Mouse (Mus musculus) liver, embryonic 16.5 days (tissue): Measurements from ENCODE around the gene Snx9. TPM values are rescaled to one million over a fixed set of nuclear protein-coding genes. Genes with fewer than 3 reads are reported as not detected.

ENCODE experiments used
- ATAC-seq: fragments of 200-750 bp; cut with Nextera tagmentation; 2 replicates; pipeline ENCODE4 v1.8.0; 2017; ENCODE audit warnings: low read depth, mild to moderate bottlenecking, moderate number of reproducible peaks, moderate library complexity
- H3K27ac ChIP-seq: fragments of 300-500 bp; sonication (generic); 2 replicates; pipeline ENCODE4 v1.5.1; 2014; ENCODE audit warnings: mild to moderate bottlenecking, low read length
- H3K27me3 ChIP-seq: fragments of 300-500 bp; sonication (generic); 2 replicates; pipeline ENCODE4 v1.6.1; 2014; ENCODE audit warnings: low read depth, low read length, mixed read lengths; ENCODE audit not compliant: control insufficient read depth, insufficient read depth
- H3K36me3 ChIP-seq: fragments of 300-500 bp; sonication (generic); 2 replicates; pipeline ENCODE4 v1.6.1; 2014; ENCODE audit warnings: mild to moderate bottlenecking; ENCODE audit not compliant: control insufficient read depth, insufficient read depth
- H3K4me1 ChIP-seq: fragments of 300-500 bp; sonication (generic); 2 replicates; pipeline ENCODE4 v1.6.1; 2014; ENCODE audit warnings: low read depth, low read length, mixed read lengths; ENCODE audit not compliant: control insufficient read depth
- H3K4me2 ChIP-seq: fragments of 300-500 bp; sonication (generic); 2 replicates; pipeline ENCODE4 v1.6.1; 2014; ENCODE audit warnings: low read depth, low read length, mixed read lengths
- H3K4me3 ChIP-seq: fragments of 300-500 bp; sonication (generic); 2 replicates; pipeline ENCODE4 v1.5.1; 2014; ENCODE audit warnings: low read depth, mild to moderate bottlenecking, low read length
- H3K9ac ChIP-seq: fragments of 300-500 bp; sonication (generic); 2 replicates; pipeline ENCODE4 v1.6.1; 2014; ENCODE audit warnings: low read depth, low read length
- H3K9me3 ChIP-seq: fragments of 300-500 bp; sonication (generic); replicated peaks from 2 replicates; pipeline ENCODE4 v1.6.1; 2016; ENCODE audit warnings: low read length; ENCODE audit not compliant: control insufficient read depth
- WGBS: fragments of 180-500 bp; shearing (Covaris S2); extraction: QIAGEN DNeasy Blood & Tissue Kit; methylation state at CpG from one replicate; pipeline ENCODE4 v1.1.7; 2014; ENCODE audit not compliant: insufficient replicate concordance; 5-methylcytosine and 5-hydroxymethylcytosine counted together
- polyA plus RNA-seq: library from polyadenylated mRNA; unstranded; fragments of >200 nt; fragmentation: Nextera tagmentation; extraction: Ambion mirVana; gene quantifications from 2 replicates; pipeline ENCODE4 v1.2.1, GENCODE M21; 2015

The Snx9 gene
- polyA plus RNA-seq, 1 experiment from 2014 or later: 10.5 TPM

- ATAC-seq: no peak
- Histone ChIP-seq H3K4me2 (no peak overlapping the region), H3K27me3 (no peaks in the 10 kb centered on the region), H3K4me3 (no peak overlapping the region), H3K36me3 (no peaks in the 10 kb centered on the region), H3K9ac (no peak overlapping the region), H3K9me3 (no peaks in the 10 kb centered on the region), H3K4me1 (peaks cover 8% of the 10 kb centered on the region; the same call in 1 of the 2 replicates), H3K27ac (no peak overlapping the region)
- 71% methylated on average over 4 of the region's 4 CpGs for WGBS
These were observed 68.6 kb downstream of the Snx9 start for GRCm38 (mm10) chr17:5909681-5910080.

GRCm38 (mm10) chr17:5911591-5911990 lies 70.5 kb downstream of the Snx9 start:
- ATAC-seq: peak; percentile 66
- 73% methylated on average over 12 of the region's 12 CpGs for WGBS
- peaks cover 8% of the 10 kb centered on the region; the same call in 1 of the 2 replicates for H3K4me1 ChIP-seq
- H3K4me3 ChIP-seq: no peak overlapping the region
- H3K9ac ChIP-seq: no peak overlapping the region
- H3K27ac ChIP-seq: peak overlapping the region; percentile 48; the same call in 1 of the 2 replicates
- no peaks in the 10 kb centered on the region for H3K9me3 ChIP-seq
- no peaks in the 10 kb centered on the region; the same call in 1 of the 2 replicates for H3K36me3 ChIP-seq
- no peaks in the 10 kb centered on the region for H3K27me3 ChIP-seq
- H3K4me2 ChIP-seq: no peak overlapping the region

GRCm38 (mm10) chr17:5912797-5913196 lies 71.7 kb downstream of the Snx9 start:
- Histone ChIP-seq H3K9ac (no peak overlapping the region), H3K27ac (0 out of 2 replicates have a peak overlapping the region, but pooled peaks have one; percentile 23), H3K9me3 (no peaks in the 10 kb centered on the region), H3K27me3 (no peaks in the 10 kb centered on the region), H3K4me1 (peaks cover 8% of the 10 kb centered on the region; the same call in 1 of the 2 replicates), H3K4me2 (no peak overlapping the region), H3K4me3 (no peak overlapping the region), H3K36me3 (no peaks in the 10 kb centered on the region; the same call in 1 of the 2 replicates)
- peak; percentile 76 for ATAC-seq
- 71% methylated on average over 4 of the region's 4 CpGs for WGBS

- no peak overlapping the region for H3K4me2 ChIP-seq
- H3K27ac ChIP-seq: peak overlapping the region; percentile 32; the same call in 1 of the 2 replicates
- H3K9ac ChIP-seq: no peak overlapping the region
- 74% methylated on average over 5 of the region's 5 CpGs for WGBS
- H3K27me3 ChIP-seq: no peaks in the 10 kb centered on the region
- peaks cover 4% of the 10 kb centered on the region; the same call in 1 of the 2 replicates for H3K36me3 ChIP-seq
- H3K9me3 ChIP-seq: no peaks in the 10 kb centered on the region
- H3K4me3 ChIP-seq: no peak overlapping the region
- ATAC-seq: peak; percentile 35; the same call in 1 of the 2 replicates
- H3K4me1 ChIP-seq: peaks cover 8% of the 10 kb centered on the region; the same call in 1 of the 2 replicates
These were observed 73.1 kb downstream of the Snx9 start for GRCm38 (mm10) chr17:5914217-5914616.

GRCm38 (mm10) chr17:5921954-5922353 lies 80.8 kb downstream of the Snx9 start:
- no peak for ATAC-seq
- Histone ChIP-seq H3K36me3 (peaks cover 8% of the 10 kb centered on the region; the same call in 1 of the 2 replicates), H3K4me1 (no peaks in the 10 kb centered on the region), H3K4me3 (no peak overlapping the region), H3K27ac (no peak overlapping the region), H3K27me3 (no peaks in the 10 kb centered on the region), H3K4me2 (no peak overlapping the region), H3K9ac (no peak overlapping the region), H3K9me3 (no peaks in the 10 kb centered on the region)
- WGBS: 61% methylated on average over 8 of the region's 8 CpGs

GRCm38 (mm10) chr17:5923281-5923680 lies 82.2 kb downstream of the Snx9 start:
- 71% methylated on average over 9 of the region's 9 CpGs for WGBS
- Histone ChIP-seq H3K9ac (no peak overlapping the region), H3K4me2 (no peak overlapping the region), H3K36me3 (peaks cover 8% of the 10 kb centered on the region; the same call in 1 of the 2 replicates), H3K27me3 (no peaks in the 10 kb centered on the region), H3K9me3 (no peaks in the 10 kb centered on the region), H3K4me1 (no peaks in the 10 kb centered on the region), H3K4me3 (no peak overlapping the region), H3K27ac (no peak overlapping the region)
- no peak for ATAC-seq

GRCm38 (mm10) chr17:5924238-5924637 lies 83.1 kb downstream of the Snx9 start:
- Histone ChIP-seq H3K4me2 (no peak overlapping the region), H3K9me3 (no peaks in the 10 kb centered on the region), H3K9ac (no peak overlapping the region), H3K4me3 (no peak overlapping the region), H3K4me1 (no peaks in the 10 kb centered on the region), H3K27ac (no peak overlapping the region), H3K36me3 (peaks cover 3% of the 10 kb centered on the region; the same call in 1 of the 2 replicates), H3K27me3 (no peaks in the 10 kb centered on the region)
- ATAC-seq: no peak
- 71% methylated on average over 8 of the region's 8 CpGs for WGBS

GRCm38 (mm10) chr17:5926710-5927109 lies 85.6 kb downstream of the Snx9 start:
- WGBS: 54% methylated on average over 7 of the region's 7 CpGs
- H3K4me3 ChIP-seq: no peak overlapping the region
- ATAC-seq: peak; percentile 82
- no peak overlapping the region for H3K27ac ChIP-seq
- no peaks in the 10 kb centered on the region for H3K27me3 ChIP-seq
- H3K4me1 ChIP-seq: no peaks in the 10 kb centered on the region
- H3K9ac ChIP-seq: no peak overlapping the region
- no peak overlapping the region for H3K4me2 ChIP-seq
- H3K36me3 ChIP-seq: peaks cover 6% of the 10 kb centered on the region; the same call in 1 of the 2 replicates
- H3K9me3 ChIP-seq: no peaks in the 10 kb centered on the region

- Histone ChIP-seq H3K9me3 (no peaks in the 10 kb centered on the region), H3K27me3 (no peaks in the 10 kb centered on the region), H3K9ac (no peak overlapping the region), H3K27ac (no peak overlapping the region), H3K36me3 (peaks cover 3% of the 10 kb centered on the region; the same call in 1 of the 2 replicates), H3K4me3 (no peak overlapping the region), H3K4me2 (no peak overlapping the region), H3K4me1 (no peaks in the 10 kb centered on the region)
- WGBS: 43% methylated on average over 6 of the region's 6 CpGs
- ATAC-seq: no peak
These were observed 87.9 kb downstream of the Snx9 start for GRCm38 (mm10) chr17:5929031-5929430.
